Mouse (Mus musculus) lung, embryonic 14.5 days (tissue): ENCODE measurements around the gene Plekhg4. TPM values are rescaled to one million over a fixed set of nuclear protein-coding genes. Genes with fewer than 3 reads are reported as not detected.

Experiments
- ATAC-seq: fragments of 200-750 bp; cut with Nextera tagmentation; 2 replicates; pipeline ENCODE4 v1.8.0; 2017; ENCODE audit warnings: mild to moderate bottlenecking, moderate TSS enrichment, moderate library complexity; ENCODE audit not compliant: insufficient read depth
- DNase-seq: peaks from one replicate; pipeline ENCODE4 v3.0.0-alpha.2; 2015
- H3K27ac ChIP-seq: fragments of 300-500 bp; sonication (generic); 2 replicates; pipeline ENCODE4 v1.5.1; 2014; ENCODE audit warnings: low read depth, mild to moderate bottlenecking, moderate library complexity
- H3K27me3 ChIP-seq: fragments of 300-500 bp; sonication (generic); 2 replicates; pipeline ENCODE4 v1.6.1; 2014; ENCODE audit warnings: low read length, control low read depth; ENCODE audit not compliant: insufficient read depth
- H3K36me3 ChIP-seq: fragments of 300-500 bp; sonication (generic); 2 replicates; pipeline ENCODE4 v1.6.1; 2014; ENCODE audit warnings: control low read depth; ENCODE audit not compliant: insufficient read depth
- H3K4me1 ChIP-seq: fragments of 300-500 bp; sonication (generic); 2 replicates; pipeline ENCODE4 v1.6.1; 2014; ENCODE audit warnings: antibody characterized with exemption, control low read depth; ENCODE audit not compliant: insufficient read depth
- H3K4me2 ChIP-seq: fragments of 300-500 bp; sonication (generic); 2 replicates; pipeline ENCODE4 v1.6.1; 2014; ENCODE audit warnings: mild to moderate bottlenecking
- H3K4me3 ChIP-seq: fragments of 300-500 bp; sonication (generic); 2 replicates; pipeline ENCODE4 v1.5.1; 2014; ENCODE audit warnings: low read depth, low read length
- H3K9ac ChIP-seq: fragments of 300-500 bp; sonication (generic); 2 replicates; pipeline ENCODE4 v1.6.1; 2014
- H3K9me3 ChIP-seq: fragments of 300-500 bp; sonication (generic); 2 replicates; pipeline ENCODE4 v1.6.1; 2016; ENCODE audit warnings: low read depth, low read length, control low read depth
- CTCF ChIP-seq: IDR thresholded peaks from 2 replicates; pipeline ENCODE4 v1.5.1; 2016; ENCODE audit warnings: antibody characterized with exemption, low read depth
- WGBS: fragments of 180-500 bp; shearing (Covaris S2); extraction: QIAGEN DNeasy Blood & Tissue Kit; methylation state at CpG from one replicate; pipeline ENCODE4 v1.1.7; 2014; 5-methylcytosine and 5-hydroxymethylcytosine counted together
- polyA plus RNA-seq: library from polyadenylated mRNA; unstranded; fragments of >200 nt; fragmentation: Nextera tagmentation; extraction: Ambion mirVana; gene quantifications from 2 replicates; pipeline ENCODE4 v1.2.1, GENCODE M21; 2014

Gene Plekhg4
- polyA plus RNA-seq, 1 experiment from 2014 or later, result 1.8 TPM

DNA sequence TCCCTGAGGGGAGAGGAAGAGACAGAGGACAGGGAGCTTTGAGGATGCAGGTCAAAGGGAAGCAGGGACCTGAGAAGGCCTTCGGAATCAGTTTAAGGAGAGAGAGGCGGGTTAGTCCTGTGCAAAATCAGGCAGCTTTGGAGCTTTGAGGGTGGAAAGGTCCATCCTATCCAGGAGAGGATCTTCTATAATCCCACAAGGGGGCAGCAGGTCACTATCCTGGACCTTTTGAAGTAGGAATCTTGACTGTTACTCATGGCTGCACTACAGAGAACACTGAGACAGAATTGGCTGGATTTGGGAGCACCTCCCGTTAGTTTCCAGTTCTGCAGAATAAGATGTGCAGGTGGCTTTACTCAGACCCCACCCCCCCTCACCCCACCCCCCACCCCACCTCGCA lies 13.4 kb upstream of the Plekhg4 start:
- no peak overlapping the region for H3K27ac ChIP-seq
- TF ChIP-seq CTCF, result peak; percentile 65
- 0 out of 2 replicates have a peak, but pooled peaks cover 4% of the 10 kb centered on the region for H3K4me1 ChIP-seq
- peak; percentile 51; the same call in 1 of the 2 replicates for ATAC-seq
- H3K9ac ChIP-seq, result no peak overlapping the region
- H3K9me3 ChIP-seq, result no peaks in the 10 kb centered on the region
- no peak overlapping the region for H3K4me3 ChIP-seq
- no peak overlapping the region for H3K4me2 ChIP-seq
- peaks cover 60% of the 10 kb centered on the region for H3K36me3 ChIP-seq
- WGBS, result 31% methylated on average over 4 of the region's 4 CpGs
- H3K27me3 ChIP-seq, result no peaks in the 10 kb centered on the region
- DNase-seq, result peak; percentile 79

DNA sequence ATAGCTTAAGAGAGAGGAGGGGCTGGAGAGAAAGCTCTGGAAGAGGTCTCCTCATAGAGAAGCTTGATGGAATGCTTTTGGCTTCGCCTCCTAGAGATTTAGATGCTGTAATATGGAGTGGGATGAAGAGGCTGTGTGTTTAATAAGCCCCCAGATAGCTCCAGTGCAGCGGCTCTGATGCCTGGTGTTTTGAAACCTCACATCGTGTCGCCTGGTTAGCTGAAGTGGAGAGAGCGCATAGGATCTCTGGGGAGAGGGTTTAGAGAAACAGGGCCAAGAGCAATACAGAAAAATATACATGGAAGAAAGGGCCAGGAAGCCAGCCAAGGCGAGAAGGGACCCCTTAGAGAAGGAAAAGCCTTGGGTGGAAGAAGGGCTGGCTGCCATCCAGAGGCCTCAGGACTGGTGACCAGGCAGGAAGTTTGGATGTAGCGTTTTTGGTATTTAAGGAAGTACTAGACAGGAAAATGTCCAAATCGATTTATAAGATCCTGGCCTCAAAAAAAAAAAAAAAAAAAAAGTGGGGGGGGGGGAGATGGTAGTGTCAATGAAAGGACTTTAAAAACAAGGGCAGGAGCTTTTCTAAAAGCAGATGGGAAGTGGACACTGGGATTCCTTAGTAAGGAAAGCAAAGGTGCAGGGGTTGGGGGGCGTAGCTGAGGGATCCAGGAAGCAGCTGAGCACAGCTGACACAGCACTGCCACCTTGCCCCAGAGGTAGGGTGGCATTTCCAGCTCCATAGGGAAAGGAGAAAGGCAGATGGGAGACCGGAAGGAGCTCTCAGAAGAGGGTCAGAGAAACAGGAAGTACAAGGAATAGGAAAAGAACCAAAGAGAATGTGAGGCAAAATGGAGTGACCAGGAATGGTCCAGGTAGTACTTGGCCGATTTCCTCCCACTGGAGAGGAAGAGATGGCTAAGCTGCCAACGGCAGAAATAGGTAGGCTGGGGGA lies 11.0 kb upstream of the Plekhg4 start:
- no peak overlapping the region for H3K4me3 ChIP-seq
- H3K27ac ChIP-seq, result peak overlapping the region; percentile 65
- 47% methylated on average over 12 of the region's 12 CpGs for WGBS
- no peaks in the 10 kb centered on the region for H3K27me3 ChIP-seq
- TF ChIP-seq CTCF, result no peak
- no peak overlapping the region for H3K4me2 ChIP-seq
- DNase-seq (peak; percentile 92), ATAC-seq (peak; percentile 64)
- 0 out of 2 replicates have a peak, but pooled peaks cover 4% of the 10 kb centered on the region for H3K4me1 ChIP-seq
- H3K9ac ChIP-seq, result no peak overlapping the region
- H3K9me3 ChIP-seq, result no peaks in the 10 kb centered on the region
- peaks cover 55% of the 10 kb centered on the region for H3K36me3 ChIP-seq

DNA sequence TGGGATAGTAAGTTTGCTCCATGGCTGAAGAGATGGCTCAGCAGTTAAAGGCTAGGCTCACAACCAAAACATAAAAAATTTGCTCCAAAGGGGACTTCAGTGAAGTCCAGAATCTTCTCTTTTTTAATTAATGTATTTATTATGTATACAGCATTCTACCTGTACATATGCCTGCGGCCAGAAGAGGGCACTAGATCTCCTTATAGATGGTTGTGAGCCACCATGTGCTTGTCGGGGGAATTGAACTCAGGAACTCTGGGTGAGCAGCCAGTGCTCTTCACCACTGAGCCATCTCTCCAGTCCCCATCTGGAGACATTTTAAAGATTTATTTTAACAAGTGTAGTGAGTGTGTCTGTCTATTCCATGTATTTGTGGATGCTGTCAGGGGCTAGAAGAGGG lies 6.0 kb upstream of the Plekhg4 start:
- no peak overlapping the region for H3K9ac ChIP-seq
- no peak overlapping the region for H3K4me2 ChIP-seq
- peak; percentile 67 for DNase-seq
- H3K36me3 ChIP-seq, result peaks cover 55% of the 10 kb centered on the region
- H3K27ac ChIP-seq, result no peak overlapping the region
- WGBS, result 64% methylated on average over 2 of the region's 2 CpGs
- H3K9me3 ChIP-seq, result no peaks in the 10 kb centered on the region
- peak; percentile 66 for TF ChIP-seq CTCF
- no peaks in the 10 kb centered on the region for H3K27me3 ChIP-seq
- no peak for ATAC-seq
- H3K4me3 ChIP-seq, result no peak overlapping the region
- 0 out of 2 replicates have a peak, but pooled peaks cover 4% of the 10 kb centered on the region for H3K4me1 ChIP-seq

DNA sequence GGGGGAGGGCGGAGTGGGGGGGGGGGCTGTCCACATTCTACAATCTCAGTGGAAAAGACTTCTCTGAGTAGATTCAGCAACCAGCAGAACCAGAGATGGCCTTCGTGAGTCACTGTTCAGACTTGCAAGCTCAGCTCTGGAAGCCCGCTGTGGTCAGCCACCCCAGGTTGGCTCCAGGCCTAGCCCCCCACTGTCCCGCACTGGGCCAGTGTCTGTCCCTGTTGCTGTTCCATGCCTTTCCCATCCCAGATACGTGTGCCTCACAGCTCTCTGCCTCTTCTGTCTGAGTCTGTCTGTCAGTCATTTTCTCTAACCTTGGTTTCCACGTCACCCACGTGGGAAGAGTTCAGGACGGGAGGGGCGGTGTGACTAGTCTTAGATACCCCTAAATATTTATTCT lies 601 bp upstream of the Plekhg4 start:
- WGBS, result 67% methylated on average over 9 of the region's 9 CpGs
- Histone ChIP-seq H3K4me1 (no peaks in the 10 kb centered on the region), H3K27me3 (no peaks in the 10 kb centered on the region), H3K27ac (no peak overlapping the region), H3K9me3 (no peaks in the 10 kb centered on the region), H3K9ac (no peak overlapping the region), H3K4me3 (no peak overlapping the region), H3K36me3 (peaks cover 22% of the 10 kb centered on the region; the same call in 1 of the 2 replicates), H3K4me2 (no peak overlapping the region)
- DNase-seq (no peak), ATAC-seq (no peak)
- no peak for TF ChIP-seq CTCF

DNA sequence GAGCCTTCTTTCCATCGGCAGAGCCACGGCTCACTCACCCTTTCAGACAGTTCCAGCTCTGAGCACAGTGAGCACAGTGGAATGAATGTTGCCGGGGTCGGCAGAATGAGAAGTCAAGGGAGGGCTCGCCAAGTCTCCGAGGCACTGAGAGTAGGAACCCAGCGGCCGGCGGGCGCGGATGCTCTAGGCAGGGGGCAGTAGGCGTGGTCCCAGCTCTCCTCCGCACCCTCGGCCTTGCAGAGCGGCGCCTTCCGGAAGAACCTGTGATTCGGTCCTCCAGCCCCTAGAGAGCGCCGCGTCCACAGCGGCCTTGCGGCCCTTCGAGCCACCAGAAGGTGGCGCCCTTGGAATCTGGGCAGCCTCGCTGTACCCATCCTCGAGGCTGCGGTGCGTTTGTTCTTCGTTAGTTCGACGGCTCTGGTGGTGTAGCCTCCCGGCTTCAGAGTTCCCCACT lies 1.5 kb downstream of the Plekhg4 start:
- Histone ChIP-seq H3K4me2 (peak overlapping the region; percentile 53), H3K4me3 (0 out of 2 replicates have a peak overlapping the region, but pooled peaks have one; percentile 3), H3K9ac (no peak overlapping the region), H3K4me1 (peaks cover 13% of the 10 kb centered on the region), H3K36me3 (peaks cover 8% of the 10 kb centered on the region; the same call in 1 of the 2 replicates), H3K9me3 (no peaks in the 10 kb centered on the region), H3K27me3 (no peaks in the 10 kb centered on the region), H3K27ac (no peak overlapping the region)
- DNase-seq, result peak; percentile 72
- TF ChIP-seq CTCF, result peak; percentile 78
- WGBS, result 29% methylated on average over 33 of the region's 33 CpGs
- ATAC-seq, result peak; percentile 39; the same call in 1 of the 2 replicates

DNA sequence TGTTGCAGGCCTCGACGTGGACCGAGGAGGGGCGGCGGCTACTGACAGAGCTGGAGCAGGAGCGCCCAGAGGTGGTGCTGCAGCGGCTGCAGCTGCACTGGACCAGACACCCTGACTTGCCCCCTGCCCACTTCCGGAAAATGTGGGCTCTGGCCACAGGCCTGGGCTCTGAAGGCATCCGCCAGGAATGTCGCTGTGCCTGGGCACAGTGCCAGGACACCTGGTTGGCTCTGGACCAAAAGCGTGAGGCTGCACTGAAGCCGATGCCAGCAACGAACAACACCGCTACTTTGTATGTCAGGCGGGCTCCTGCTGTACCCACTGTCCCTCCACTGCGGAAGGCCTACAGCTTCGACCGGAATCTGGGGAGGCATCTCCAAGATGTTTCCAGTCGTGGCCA lies 5.6 kb downstream of the Plekhg4 start:
- Histone ChIP-seq H3K9me3 (no peaks in the 10 kb centered on the region), H3K36me3 (no peaks in the 10 kb centered on the region), H3K27me3 (no peaks in the 10 kb centered on the region), H3K4me1 (peaks cover 15% of the 10 kb centered on the region), H3K4me2 (no peak overlapping the region), H3K4me3 (no peak overlapping the region), H3K27ac (peak overlapping the region; percentile 46), H3K9ac (no peak overlapping the region)
- TF ChIP-seq CTCF, result no peak
- DNase-seq (peak; percentile 88), ATAC-seq (peak; percentile 67)
- 42% methylated on average over 19 of the region's 19 CpGs for WGBS

DNA sequence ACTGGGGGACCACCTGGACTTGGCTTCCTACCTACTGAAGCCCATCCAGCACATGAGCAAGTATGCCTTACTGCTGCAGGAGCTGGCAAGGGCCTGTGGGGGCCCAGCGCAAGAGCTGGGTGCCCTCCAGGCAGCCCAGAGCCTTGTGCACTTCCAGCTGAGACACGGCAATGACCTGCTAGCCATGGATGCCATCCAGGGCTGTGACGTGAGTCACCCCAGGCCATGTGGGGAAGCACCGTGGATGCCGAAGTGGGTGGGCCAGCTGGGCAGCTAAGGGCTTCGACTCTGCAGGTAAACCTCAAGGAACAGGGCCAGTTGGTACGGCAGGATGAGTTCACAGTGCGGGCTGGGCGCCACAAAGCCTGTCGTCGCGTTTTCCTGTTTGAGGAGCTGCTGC lies 7.2 kb downstream of the Plekhg4 start:
- H3K4me2 ChIP-seq, result no peak overlapping the region
- no peak for ATAC-seq
- no peak for DNase-seq
- H3K4me1 ChIP-seq, result peaks cover 15% of the 10 kb centered on the region
- H3K4me3 ChIP-seq, result no peak overlapping the region
- no peaks in the 10 kb centered on the region for H3K27me3 ChIP-seq
- 73% methylated on average over 12 of the region's 12 CpGs for WGBS
- no peaks in the 10 kb centered on the region for H3K9me3 ChIP-seq
- no peak for TF ChIP-seq CTCF
- H3K36me3 ChIP-seq, result no peaks in the 10 kb centered on the region
- H3K9ac ChIP-seq, result no peak overlapping the region
- H3K27ac ChIP-seq, result no peak overlapping the region
